Mouse (Mus musculus): ENCODE data around the gene Hist2h2be. TPM values are rescaled to one million over a fixed set of nuclear protein-coding genes. Genes with fewer than 3 reads are reported as not detected.
"Not testable (repeated sequence)": the region's sequence is repeated elsewhere in the genome, so short reads cannot be mapped to it uniquely, and the experiment has no call there.

Hist2h2be gene
- polyA plus RNA-seq, 1 experiment from 2014 or later, result 3.4 TPM

- no peaks in the 10 kb centered on the region for H3K9me3 ChIP-seq (ENCODE audit: control insufficient read depth, low read length)
- DNase-seq (ENCODE audit: low spot score) (no peak), ATAC-seq (ENCODE audit: low FRiP score, low TSS enrichment) (peak; percentile 10)
- WGBS, result 20% methylated on average over 27 of the region's 27 CpGs
- peaks cover 9% of the 10 kb centered on the region for H3K4me1 ChIP-seq (replicated peaks; ENCODE audit: control insufficient read depth, insufficient read depth)
- no peaks in the 10 kb centered on the region for H3K27me3 ChIP-seq (ENCODE audit: control insufficient read depth, insufficient read depth, low read length)
- H3K4me3 ChIP-seq (ENCODE audit: low read depth, low read length), result peak overlapping the region; percentile 58
- H3K27ac ChIP-seq (replicated peaks), result peak overlapping the region; percentile 92
- TF ChIP-seq CTCF (IDR thresholded peaks at IDR 0.05; ENCODE audit: low read depth) (no peak), EP300 (optimal IDR thresholded peaks at IDR 0.05) (no peak)
- peak overlapping the region; percentile 87 for H3K4me2 ChIP-seq (replicated peaks; ENCODE audit: low read depth)
- H3K9ac ChIP-seq (ENCODE audit: low read length), result peak overlapping the region; percentile 72
- H3K36me3 ChIP-seq (ENCODE audit: control insufficient read depth, insufficient read depth, low read length), result no peaks in the 10 kb centered on the region
These were observed 24.3 kb upstream of the Hist2h2be start for GRCm38 (mm10) chr3:96196437-96197128.

GRCm38 (mm10) chr3:96197129-96197749 is 23.7 kb upstream of the Hist2h2be start:
- Histone ChIP-seq H3K27ac (replicated peaks) (peak overlapping the region; percentile 92), H3K9ac (ENCODE audit: low read length) (peak overlapping the region; percentile 72), H3K4me2 (replicated peaks; ENCODE audit: low read depth) (peak overlapping the region; percentile 87), H3K9me3 (ENCODE audit: control insufficient read depth, low read length) (no peaks in the 10 kb centered on the region), H3K4me1 (replicated peaks; ENCODE audit: control insufficient read depth, insufficient read depth) (peaks cover 9% of the 10 kb centered on the region), H3K4me3 (ENCODE audit: low read depth, low read length) (peak overlapping the region; percentile 58), H3K27me3 (ENCODE audit: control insufficient read depth, insufficient read depth, low read length) (no peaks in the 10 kb centered on the region), H3K36me3 (ENCODE audit: control insufficient read depth, insufficient read depth, low read length) (no peaks in the 10 kb centered on the region)
- DNase-seq (ENCODE audit: low spot score) (peak; percentile 87), ATAC-seq (ENCODE audit: low FRiP score, low TSS enrichment) (peak; percentile 91)
- peak; percentile 33; the same call in 1 of the 2 replicates for TF ChIP-seq CTCF (IDR thresholded peaks at IDR 0.05; ENCODE audit: low read depth)
- no peak for TF ChIP-seq EP300 (optimal IDR thresholded peaks at IDR 0.05)
- WGBS, result under 1% methylated on average over 50 of the region's 50 CpGs

- Histone ChIP-seq H3K4me3 (ENCODE audit: low read depth, low read length) (peak overlapping the region; percentile 58; the same call in 1 of the 2 replicates), H3K36me3 (ENCODE audit: control insufficient read depth, insufficient read depth, low read length) (no peaks in the 10 kb centered on the region), H3K27ac (replicated peaks) (peak overlapping the region; percentile 65), H3K9ac (ENCODE audit: low read length) (no peak overlapping the region), H3K4me1 (replicated peaks; ENCODE audit: control insufficient read depth, insufficient read depth) (peaks cover 9% of the 10 kb centered on the region), H3K4me2 (replicated peaks; ENCODE audit: low read depth) (peak overlapping the region; percentile 87), H3K9me3 (ENCODE audit: control insufficient read depth, low read length) (no peaks in the 10 kb centered on the region), H3K27me3 (ENCODE audit: control insufficient read depth, insufficient read depth, low read length) (no peaks in the 10 kb centered on the region)
- WGBS, result under 1% methylated on average over 6 of the region's 6 CpGs
- DNase-seq (ENCODE audit: low spot score) (no peak), ATAC-seq (ENCODE audit: low FRiP score, low TSS enrichment) (peak; percentile 24)
- TF ChIP-seq EP300 (optimal IDR thresholded peaks at IDR 0.05), result no peak
- TF ChIP-seq CTCF (IDR thresholded peaks at IDR 0.05; ENCODE audit: low read depth), result no peak
These were observed 22.7 kb upstream of the Hist2h2be start for GRCm38 (mm10) chr3:96198181-96198580.

- H3K27me3 ChIP-seq (ENCODE audit: control insufficient read depth, insufficient read depth, low read length); H3K36me3 ChIP-seq (ENCODE audit: control insufficient read depth, insufficient read depth, low read length); H3K27ac ChIP-seq (replicated peaks); H3K4me3 ChIP-seq (ENCODE audit: low read depth, low read length); H3K4me2 ChIP-seq (replicated peaks; ENCODE audit: low read depth); H3K4me1 ChIP-seq (replicated peaks; ENCODE audit: control insufficient read depth, insufficient read depth); H3K9ac ChIP-seq (ENCODE audit: low read length); ATAC-seq (ENCODE audit: low FRiP score, low TSS enrichment); DNase-seq (ENCODE audit: low spot score); H3K9me3 ChIP-seq (ENCODE audit: control insufficient read depth, low read length): not testable (repeated sequence)
- 30% methylated on average over 6 of the region's 8 CpGs for WGBS
These were observed 22.2 kb upstream of the Hist2h2be start for GRCm38 (mm10) chr3:96198601-96199251.

- H3K27ac ChIP-seq (replicated peaks), result no peak overlapping the region
- no peaks in the 10 kb centered on the region for H3K9me3 ChIP-seq (ENCODE audit: control insufficient read depth, low read length)
- no peaks in the 10 kb centered on the region for H3K36me3 ChIP-seq (ENCODE audit: control insufficient read depth, insufficient read depth, low read length)
- H3K9ac ChIP-seq (ENCODE audit: low read length), result no peak overlapping the region
- H3K4me1 ChIP-seq (replicated peaks; ENCODE audit: control insufficient read depth, insufficient read depth), result peaks cover 9% of the 10 kb centered on the region
- DNase-seq (ENCODE audit: low spot score) (no peak), ATAC-seq (ENCODE audit: low FRiP score, low TSS enrichment) (no peak)
- no peak for TF ChIP-seq EP300 (optimal IDR thresholded peaks at IDR 0.05)
- TF ChIP-seq CTCF (IDR thresholded peaks at IDR 0.05; ENCODE audit: low read depth), result no peak
- 58% methylated on average over 2 of the region's 2 CpGs for WGBS
- H3K27me3 ChIP-seq (ENCODE audit: control insufficient read depth, insufficient read depth, low read length), result no peaks in the 10 kb centered on the region
- H3K4me2 ChIP-seq (replicated peaks; ENCODE audit: low read depth), result no peak overlapping the region
- no peak overlapping the region for H3K4me3 ChIP-seq (ENCODE audit: low read depth, low read length)
These were observed 21.2 kb upstream of the Hist2h2be start for GRCm38 (mm10) chr3:96199731-96200130.

GRCm38 (mm10) chr3:96207819-96208218 is 13.1 kb upstream of the Hist2h2be start:
- no peaks in the 10 kb centered on the region for H3K36me3 ChIP-seq (ENCODE audit: control insufficient read depth, insufficient read depth, low read length)
- no peaks in the 10 kb centered on the region for H3K9me3 ChIP-seq (ENCODE audit: control insufficient read depth, low read length)
- H3K9ac ChIP-seq (ENCODE audit: low read length), result no peak overlapping the region
- no peaks in the 10 kb centered on the region for H3K4me1 ChIP-seq (replicated peaks; ENCODE audit: control insufficient read depth, insufficient read depth)
- ATAC-seq (ENCODE audit: low FRiP score, low TSS enrichment) (no peak), DNase-seq (ENCODE audit: low spot score) (no peak)
- H3K27ac ChIP-seq (replicated peaks), result no peak overlapping the region
- 59% methylated on average over 3 of the region's 3 CpGs for WGBS
- TF ChIP-seq EP300 (optimal IDR thresholded peaks at IDR 0.05) (no peak), CTCF (IDR thresholded peaks at IDR 0.05; ENCODE audit: low read depth) (peak; percentile 59)
- no peaks in the 10 kb centered on the region for H3K27me3 ChIP-seq (ENCODE audit: control insufficient read depth, insufficient read depth, low read length)
- H3K4me2 ChIP-seq (replicated peaks; ENCODE audit: low read depth), result no peak overlapping the region
- no peak overlapping the region for H3K4me3 ChIP-seq (ENCODE audit: low read depth, low read length)
